8 mouse cellular contexts compared by ENCODE assay signal in genomic region chr19:47511294-47511675, GRCm38 (mm10). TPM values are rescaled to one million over a fixed set of nuclear protein-coding genes. Genes with fewer than 3 reads are reported as not detected.
A peak's percentile ranks its signal among the peaks of the same experiment; 100 is the strongest.
DNase-seq lines count a peak whose midpoint lies in the region; ATAC-seq lines count a peak whose summit lies in the region.

No protein-coding gene starts in this region.

- no peaks in the 10 kb centered on the region for H3K27me3 ChIP-seq in heart, embryonic 10.5 days (ENCODE audit: insufficient read depth, poor library complexity, severe bottlenecking)
- H3K27me3 ChIP-seq in neural tube, embryonic 11.5 days (ENCODE audit: control insufficient read depth, insufficient read depth, low read length), result no peaks in the 10 kb centered on the region
- no peaks in the 10 kb centered on the region for H3K27me3 ChIP-seq in liver, embryonic 16.5 days (ENCODE audit: control insufficient read depth, insufficient read depth, low read depth, low read length)

- H3K9ac ChIP-seq in neural tube, embryonic 11.5 days (ENCODE audit: low read length), result peak overlapping the region; percentile 32; the same call in 1 of the 2 replicates
- H3K9ac ChIP-seq in liver, embryonic 16.5 days (ENCODE audit: low read depth, low read length), result no peak overlapping the region

- intact Hi-C loops in heart, postnatal 25 days (cut with DNase I), result no loop called here

- H3K4me3 ChIP-seq in heart, embryonic 10.5 days, result no peak overlapping the region
- H3K4me3 ChIP-seq in neural tube, embryonic 11.5 days (ENCODE audit: low read depth, low read length), result no peak overlapping the region
- no peak overlapping the region for H3K4me3 ChIP-seq in liver, embryonic 16.5 days (ENCODE audit: low read depth, low read length)

- no peak for DNase-seq in heart, embryonic 10.5 days (ENCODE audit: low spot score)
- DNase-seq in heart, postnatal 25 days (ENCODE audit: low spot score), result no peak
- no peak for DNase-seq in neural tube, embryonic 11.5 days (ENCODE audit: low spot score)
- DNase-seq in neural tube, embryonic 10.5 days (ENCODE audit: extremely low spot score, low spot score), result no peak
- no peak for DNase-seq in cerebellum, adult 11-12 months
- no peak for DNase-seq in frontal cortex, postnatal 14 days (ENCODE audit: low spot score in 2 of 2)
- no peak for DNase-seq in adrenal gland, postnatal 4 days (ENCODE audit: low spot score in 2 of 2)

- H3K36me3 ChIP-seq in heart, embryonic 10.5 days, result peaks cover 45% of the 10 kb centered on the region
- no peaks in the 10 kb centered on the region; the same call in 1 of the 2 replicates for H3K36me3 ChIP-seq in neural tube, embryonic 11.5 days (ENCODE audit: control insufficient read depth, insufficient read depth, low read length)
- H3K36me3 ChIP-seq in liver, embryonic 16.5 days (ENCODE audit: control insufficient read depth, insufficient read depth), result no peaks in the 10 kb centered on the region

- no peaks in the 10 kb centered on the region for H3K9me3 ChIP-seq in heart, embryonic 10.5 days
- no peaks in the 10 kb centered on the region for H3K9me3 ChIP-seq in neural tube, embryonic 11.5 days (ENCODE audit: control insufficient read depth, low read length)
- H3K9me3 ChIP-seq in liver, embryonic 16.5 days (replicated peaks; ENCODE audit: control insufficient read depth, low read length), result no peaks in the 10 kb centered on the region

- ATAC-seq in neural tube, embryonic 11.5 days (ENCODE audit: insufficient read depth, low FRiP score, low TSS enrichment), result no peak
- no peak for ATAC-seq in liver, embryonic 16.5 days (ENCODE audit: low read depth)

- H3K4me1 ChIP-seq in heart, embryonic 10.5 days, result peaks cover 61% of the 10 kb centered on the region
- H3K4me1 ChIP-seq in neural tube, embryonic 11.5 days (ENCODE audit: control insufficient read depth, insufficient read depth, low read length), result peaks cover 5% of the 10 kb centered on the region; the same call in 1 of the 2 replicates
- H3K4me1 ChIP-seq in liver, embryonic 16.5 days (ENCODE audit: control insufficient read depth, low read depth, low read length), result peaks cover 41% of the 10 kb centered on the region

- H3K27ac ChIP-seq in heart, embryonic 10.5 days, result peak overlapping the region; percentile 67
- peak overlapping the region; percentile 60 for H3K27ac ChIP-seq in neural tube, embryonic 11.5 days (ENCODE audit: low read depth, low read length)
- peak overlapping the region; percentile 16 for H3K27ac ChIP-seq in liver, embryonic 16.5 days (ENCODE audit: low read length)

- H3K4me2 ChIP-seq in neural tube, embryonic 11.5 days (ENCODE audit: low read depth), result no peak overlapping the region
- peak overlapping the region; percentile 62 for H3K4me2 ChIP-seq in liver, embryonic 16.5 days (ENCODE audit: low read depth, low read length)

- 75% methylated on average over 7 of the region's 7 CpGs for WGBS in heart, embryonic 10.5 days
- 84% methylated on average over 7 of the region's 7 CpGs for WGBS in neural tube, embryonic 11.5 days
- WGBS in liver, embryonic 16.5 days (ENCODE audit: insufficient replicate concordance), result 26% methylated on average over 7 of the region's 7 CpGs

RNA-seq across cellular contexts. Expression of gene Stn1, which starts 26.0 kb away (rescaled TPM):
- 42.2 and 53.8 TPM in 2 replicates for polyA plus RNA-seq in heart, embryonic 10.5 days (2016; fragmentation: Nextera tagmentation; extraction: Ambion mirVana)
- 10 to 100 TPM; 17.8 to 18.9 TPM for total RNA-seq in heart, postnatal 25 days (2021)
- polyA plus RNA-seq in neural tube, embryonic 11.5 days (2014; fragmentation: Nextera tagmentation; extraction: Ambion mirVana), result 54.8 and 56.7 TPM in 2 replicates
- 7.1 and 7.2 TPM in 2 replicates for polyA plus RNA-seq in liver, embryonic 16.5 days (2015; fragmentation: Nextera tagmentation; extraction: Ambion mirVana)
- total RNA-seq in adrenal gland, postnatal 4 days (2021), result 10 to 100 TPM; 21.4 to 26.0 TPM

RNA-seq across cellular contexts. Expression of gene Sh3pxd2a, which starts 47.1 kb away (rescaled TPM):
- 3.4 and 3.9 TPM in 2 replicates for polyA plus RNA-seq in heart, embryonic 10.5 days (2016; fragmentation: Nextera tagmentation; extraction: Ambion mirVana)
- total RNA-seq in heart, postnatal 25 days (2021), result 10 to 100 TPM; 63.5 to 63.6 TPM
- polyA plus RNA-seq in neural tube, embryonic 11.5 days (2014; fragmentation: Nextera tagmentation; extraction: Ambion mirVana), result 4.7 and 5.7 TPM in 2 replicates
- polyA plus RNA-seq in liver, embryonic 16.5 days (2015; fragmentation: Nextera tagmentation; extraction: Ambion mirVana), result 0.64 and 0.65 TPM in 2 replicates
- total RNA-seq in adrenal gland, postnatal 4 days (2021), result 10 to 100 TPM; 81.7 to 88.7 TPM

Comparison
In these comparisons a context has a peak if more than half of its experiments do, and no peak if none do; other contexts are left out.
1. H3K27ac ChIP-seq: peak in every context shown above with its lines; median percentile 67 in heart, embryonic 10.5 days; 60 in neural tube, embryonic 11.5 days; 16 in liver, embryonic 16.5 days.